Mouse (Mus musculus): Measurements from ENCODE around the gene Gm10065. TPM values are rescaled to one million over a fixed set of nuclear protein-coding genes. Genes with fewer than 3 reads are reported as not detected.
A peak's percentile ranks its signal among the peaks of the same experiment; 100 is the strongest.

Gm10065 gene
- total and polyA plus RNA-seq, 3 experiments = not detected

DNA sequence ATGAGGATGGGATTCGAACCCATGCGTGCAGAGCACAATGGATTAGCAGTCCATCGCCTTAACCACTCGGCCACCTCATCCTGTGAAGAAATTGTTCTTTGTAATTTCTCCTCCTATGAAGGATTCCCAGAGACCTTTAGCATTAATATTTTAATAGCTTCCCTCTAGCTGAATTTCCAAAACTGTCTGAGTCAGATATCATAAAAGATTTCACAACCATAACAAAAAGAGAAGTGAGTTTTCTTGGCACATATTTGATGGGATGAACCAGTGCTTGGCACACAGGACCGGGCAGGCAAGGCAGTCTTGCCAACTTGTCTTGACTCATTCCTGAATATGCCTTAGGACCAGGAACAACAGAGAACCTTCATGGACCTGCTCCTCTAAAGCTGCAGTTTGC, 13.6 kb upstream of the Gm10065 start:
- Histone ChIP-seq H3K79me2 (replicated peaks; ENCODE audit: control insufficient read depth, extremely low read depth, insufficient read depth, poor library complexity, severe bottlenecking) (no peaks in the 10 kb centered on the region), H3K4me3 (replicated peaks in 1 of 3; ENCODE audit: low read depth in 2 of 3, low read length in 2 of 3, poor library complexity in 1 of 3) (no peak overlapping the region), H3K36me3 (replicated peaks in 1 of 2; ENCODE audit: control insufficient read depth in 1 of 2, insufficient read depth in 1 of 2, low read length in 1 of 2) (no peaks in the 10 kb centered on the region), H3K4me1 (ENCODE audit: control insufficient read depth in 1 of 2, insufficient read depth in 2 of 2) (no peaks in the 10 kb centered on the region), H3K4me2 (ENCODE audit: insufficient read depth, low read depth, poor library complexity, severe bottlenecking) (no peak overlapping the region), H3K9me3 (replicated peaks; ENCODE audit: low read length) (peaks cover under 1% of the 10 kb centered on the region), H3K27me3 (replicated peaks) (no peaks in the 10 kb centered on the region), H3K27ac (ENCODE audit: insufficient read depth, low read depth) (no peak overlapping the region), H3K9ac (ENCODE audit: insufficient read depth, low read depth) (no peak overlapping the region)
- in situ Hi-C loops (cut with MboI; ENCODE audit: low pct_ligation_motif_present, low pct_unique_long_range_greater_than_20kb, low sequenced_read_pairs) (no loop called here), dilution Hi-C loops (cut with MboI; ENCODE audit: extremely low pct_ligation_motif_present, extremely low pct_unique_long_range_greater_than_20kb, low sequenced_read_pairs) (no loop called here)
- TF ChIP-seq TBP (conservative IDR thresholded peaks at IDR 0.05; ENCODE audit: low read depth, low read length) = peak; percentile 97
- no peak for TF ChIP-seq JUN (IDR thresholded peaks at IDR 0.05; ENCODE audit: insufficient read depth, low read depth, low read length)
- TF ChIP-seq ELF1 (IDR thresholded peaks at IDR 0.05; ENCODE audit: low read depth, low read length) = 0 out of 2 replicates have a peak, but pooled peaks have one; percentile 9
- 0 out of 2 replicates have a peak, but pooled peaks have one; percentile 18 for TF ChIP-seq MAFK (IDR thresholded peaks at IDR 0.05; ENCODE audit: insufficient replicate concordance, low read length)
- TF ChIP-seq MAZ (IDR thresholded peaks at IDR 0.05; ENCODE audit: low read depth, low read length) = no peak
- no peak for DNase-seq (ENCODE audit: extremely low read depth)

DNA sequence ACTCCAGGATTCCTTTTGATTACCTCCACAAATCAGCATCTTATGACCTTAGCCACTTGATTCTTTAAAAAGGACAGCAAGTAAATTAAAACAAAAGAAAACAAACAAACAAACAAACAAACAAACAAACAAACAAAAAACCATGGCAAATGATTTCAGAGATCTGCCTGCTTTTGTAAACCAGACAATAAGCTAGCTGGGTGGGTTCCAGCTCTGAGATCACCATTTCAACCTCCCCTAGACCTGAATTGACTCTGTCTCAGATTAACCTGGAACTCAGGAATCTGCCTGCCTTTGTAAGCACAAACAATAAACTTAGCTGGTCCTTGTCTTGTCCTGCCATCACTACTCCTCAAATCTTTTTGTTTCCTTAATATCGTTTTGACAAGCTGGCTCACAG, 7.6 kb upstream of the Gm10065 start:
- H3K9ac ChIP-seq (ENCODE audit: insufficient read depth, low read depth) = no peak overlapping the region
- in situ Hi-C loops (cut with MboI; ENCODE audit: low pct_ligation_motif_present, low pct_unique_long_range_greater_than_20kb, low sequenced_read_pairs) = no loop called here
- H3K27ac ChIP-seq (ENCODE audit: insufficient read depth, low read depth) = no peak overlapping the region
- H3K27me3 ChIP-seq (replicated peaks) = no peaks in the 10 kb centered on the region
- no peaks in the 10 kb centered on the region for H3K79me2 ChIP-seq (replicated peaks; ENCODE audit: control insufficient read depth, extremely low read depth, insufficient read depth, poor library complexity, severe bottlenecking)
- H3K9me3 ChIP-seq (replicated peaks; ENCODE audit: low read length) = peaks cover 3% of the 10 kb centered on the region
- dilution Hi-C loops (cut with MboI; ENCODE audit: extremely low pct_ligation_motif_present, extremely low pct_unique_long_range_greater_than_20kb, low sequenced_read_pairs) = no loop called here
- no peak for DNase-seq (ENCODE audit: extremely low read depth)
- no peaks in the 10 kb centered on the region for H3K4me1 ChIP-seq (ENCODE audit: control insufficient read depth in 1 of 2, insufficient read depth in 2 of 2)
- no peak overlapping the region for H3K4me2 ChIP-seq (ENCODE audit: insufficient read depth, low read depth, poor library complexity, severe bottlenecking)
- TF ChIP-seq CHD1 (IDR thresholded peaks at IDR 0.05; ENCODE audit: low read depth, low read length) = no peak
- TF ChIP-seq SIN3A (IDR thresholded peaks at IDR 0.05; ENCODE audit: low read length) = no peak
- no peak for TF ChIP-seq E2F4 (IDR thresholded peaks at IDR 0.05; ENCODE audit: insufficient replicate concordance, low read depth, low read length)
- no peak for TF ChIP-seq MYC (IDR thresholded peaks at IDR 0.05; ENCODE audit: low read depth, low read length)
- no peak for TF ChIP-seq POLR2A (IDR thresholded peaks at IDR 0.05; ENCODE audit: low read depth, low read length)
- no peak for TF ChIP-seq EP300 (IDR thresholded peaks at IDR 0.05; ENCODE audit: low read length)
- no peak for TF ChIP-seq CTCF (conservative IDR thresholded peaks at IDR 0.05 in 1 of 2, IDR thresholded peaks at IDR 0.05 in 1 of 2; ENCODE audit: low read depth in 2 of 2, low read length in 2 of 2)
- TF ChIP-seq NRF1 (IDR thresholded peaks at IDR 0.05; ENCODE audit: low read depth, low read length) = no peak
- no peak for TF ChIP-seq JUND (conservative IDR thresholded peaks at IDR 0.05; ENCODE audit: low read depth, low read length)
- no peak for TF ChIP-seq MEF2A (IDR thresholded peaks at IDR 0.05; ENCODE audit: borderline replicate concordance, low read depth, low read length)
- no peaks in the 10 kb centered on the region for H3K36me3 ChIP-seq (replicated peaks in 1 of 2; ENCODE audit: control insufficient read depth in 1 of 2, insufficient read depth in 1 of 2, low read length in 1 of 2)
- no peak overlapping the region for H3K4me3 ChIP-seq (replicated peaks in 1 of 3; ENCODE audit: low read depth in 2 of 3, low read length in 2 of 3, poor library complexity in 1 of 3)

DNA sequence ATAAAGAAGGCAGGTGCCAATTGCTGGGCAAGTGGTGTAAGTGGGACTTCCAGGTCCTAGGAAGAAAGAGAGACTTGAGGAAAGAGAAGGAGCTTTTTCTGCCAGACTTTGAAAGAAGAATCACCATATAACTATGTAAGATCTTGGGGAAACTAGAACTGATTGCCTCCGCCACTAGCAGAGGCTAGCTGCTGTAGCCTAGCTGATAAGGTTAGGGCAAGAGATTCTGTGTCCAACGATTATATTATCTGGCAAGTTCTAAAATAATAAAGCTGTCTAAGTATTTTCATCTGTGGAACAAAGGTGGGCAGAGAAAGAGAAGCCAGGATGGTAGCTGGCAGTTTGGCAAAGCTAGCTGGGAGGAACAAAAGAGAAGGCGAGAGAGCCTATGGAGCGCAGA, 6.8 kb downstream of the Gm10065 start:
- no peaks in the 10 kb centered on the region for H3K79me2 ChIP-seq (replicated peaks; ENCODE audit: control insufficient read depth, extremely low read depth, insufficient read depth, poor library complexity, severe bottlenecking)
- TF ChIP-seq ETS1 (conservative IDR thresholded peaks at IDR 0.05; ENCODE audit: low read depth, low read length) (no peak), SIN3A (IDR thresholded peaks at IDR 0.05; ENCODE audit: low read length) (no peak), ZKSCAN1 (IDR thresholded peaks at IDR 0.05; ENCODE audit: borderline replicate concordance, low read depth, low read length) (no peak), MYC (IDR thresholded peaks at IDR 0.05; ENCODE audit: low read depth, low read length) (no peak), HCFC1 (IDR thresholded peaks at IDR 0.05; ENCODE audit: low read depth, low read length) (no peak), POLR2A (IDR thresholded peaks at IDR 0.05; ENCODE audit: low read depth, low read length) (no peak), MAZ (IDR thresholded peaks at IDR 0.05; ENCODE audit: low read depth, low read length) (no peak), PAX5 (IDR thresholded peaks at IDR 0.05; ENCODE audit: low read length) (no peak), ELF1 (IDR thresholded peaks at IDR 0.05; ENCODE audit: low read depth, low read length) (no peak), SMC3 (IDR thresholded peaks at IDR 0.05; ENCODE audit: low read depth, low read length) (no peak), RAD21 (IDR thresholded peaks at IDR 0.05; ENCODE audit: low read depth, low read length) (no peak), ZC3H11A (IDR thresholded peaks at IDR 0.05; ENCODE audit: low read depth, low read length) (no peak), CHD1 (IDR thresholded peaks at IDR 0.05; ENCODE audit: low read depth, low read length) (no peak), MXI1 (IDR thresholded peaks at IDR 0.05; ENCODE audit: low read depth, low read length) (no peak), ZMIZ1 (IDR thresholded peaks at IDR 0.05; ENCODE audit: low read depth, low read length) (no peak), CHD2 (IDR thresholded peaks at IDR 0.05; ENCODE audit: low read length) (no peak), IRF4 (IDR thresholded peaks at IDR 0.05; ENCODE audit: low read depth, low read length) (no peak)
- H3K4me3 ChIP-seq (replicated peaks in 1 of 3; ENCODE audit: low read depth in 2 of 3, low read length in 2 of 3, poor library complexity in 1 of 3) = no peak overlapping the region
- H3K4me2 ChIP-seq (ENCODE audit: insufficient read depth, low read depth, poor library complexity, severe bottlenecking) = no peak overlapping the region
- H3K27ac ChIP-seq (ENCODE audit: insufficient read depth, low read depth) = no peak overlapping the region
- dilution Hi-C loops (cut with MboI; ENCODE audit: extremely low pct_ligation_motif_present, extremely low pct_unique_long_range_greater_than_20kb, low sequenced_read_pairs) = no loop called here
- H3K27me3 ChIP-seq (replicated peaks) = peaks cover under 1% of the 10 kb centered on the region
- no peaks in the 10 kb centered on the region for H3K36me3 ChIP-seq (replicated peaks in 1 of 2; ENCODE audit: control insufficient read depth in 1 of 2, insufficient read depth in 1 of 2, low read length in 1 of 2)
- H3K4me1 ChIP-seq (ENCODE audit: control insufficient read depth in 1 of 2, insufficient read depth in 2 of 2) = peaks cover 2 to 4% of the 10 kb centered on the region in 2 experiments; a peak in 1 of 4 replicates
- no peaks in the 10 kb centered on the region for H3K9me3 ChIP-seq (replicated peaks; ENCODE audit: low read length)
- no peak overlapping the region for H3K9ac ChIP-seq (ENCODE audit: insufficient read depth, low read depth)
- in situ Hi-C loops (cut with MboI; ENCODE audit: low pct_ligation_motif_present, low pct_unique_long_range_greater_than_20kb, low sequenced_read_pairs) = no loop called here
- DNase-seq (ENCODE audit: extremely low read depth) = no peak
